Mouse (Mus musculus): ENCODE data around the gene Vmn2r46. TPM values are rescaled to one million over a fixed set of nuclear protein-coding genes. Genes with fewer than 3 reads are reported as not detected.
"Not testable (repeated sequence)": the region's sequence is repeated elsewhere in the genome, so short reads cannot be mapped to it uniquely, and the experiment has no call there.

The Vmn2r46 gene
- polyA plus RNA-seq (2012; ENCODE audit: insufficient read depth, low replicate concordance) = not detected in 2 replicates

GRCm38 (mm10) chr7:9770471-9770870, at the start of gene Vmn2r46:
Vmn2r46 (minus strand) TSS chr7:9770571.
- not testable (repeated sequence) for H3K4me3 ChIP-seq (replicated peaks); H3K36me3 ChIP-seq (replicated peaks; ENCODE audit: low read length); H3K9me3 ChIP-seq; H3K27me3 ChIP-seq (replicated peaks); H3K4me1 ChIP-seq

Other genes starting within 250 kb of the Vmn2r46 start
- not detected in 2 replicates for gene Vmn2r47, start 70.8 kb upstream of the Vmn2r46 start, polyA plus RNA-seq (2012; ENCODE audit: insufficient read depth, low replicate concordance)
- gene Vmn2r48, start 183.0 kb upstream of the Vmn2r46 start, polyA plus RNA-seq (2012; ENCODE audit: insufficient read depth, low replicate concordance) = not detected in 2 replicates
- gene Vmn2r49, start 221.7 kb upstream of the Vmn2r46 start, polyA plus RNA-seq (2012; ENCODE audit: insufficient read depth, low replicate concordance) = not detected in 2 replicates